Mouse (Mus musculus) frontal cortex, postnatal 10 days (tissue): ENCODE measurements around the gene Slc35e3.

Experiments
- DNase-seq, 2 experiments: peaks; one replicate each; pipeline ENCODE4 v3.0.0; 2022; ENCODE audit warnings: low spot score in 2 of 2, mixed read lengths in 1 of 2

The Slc35e3 gene

DNA sequence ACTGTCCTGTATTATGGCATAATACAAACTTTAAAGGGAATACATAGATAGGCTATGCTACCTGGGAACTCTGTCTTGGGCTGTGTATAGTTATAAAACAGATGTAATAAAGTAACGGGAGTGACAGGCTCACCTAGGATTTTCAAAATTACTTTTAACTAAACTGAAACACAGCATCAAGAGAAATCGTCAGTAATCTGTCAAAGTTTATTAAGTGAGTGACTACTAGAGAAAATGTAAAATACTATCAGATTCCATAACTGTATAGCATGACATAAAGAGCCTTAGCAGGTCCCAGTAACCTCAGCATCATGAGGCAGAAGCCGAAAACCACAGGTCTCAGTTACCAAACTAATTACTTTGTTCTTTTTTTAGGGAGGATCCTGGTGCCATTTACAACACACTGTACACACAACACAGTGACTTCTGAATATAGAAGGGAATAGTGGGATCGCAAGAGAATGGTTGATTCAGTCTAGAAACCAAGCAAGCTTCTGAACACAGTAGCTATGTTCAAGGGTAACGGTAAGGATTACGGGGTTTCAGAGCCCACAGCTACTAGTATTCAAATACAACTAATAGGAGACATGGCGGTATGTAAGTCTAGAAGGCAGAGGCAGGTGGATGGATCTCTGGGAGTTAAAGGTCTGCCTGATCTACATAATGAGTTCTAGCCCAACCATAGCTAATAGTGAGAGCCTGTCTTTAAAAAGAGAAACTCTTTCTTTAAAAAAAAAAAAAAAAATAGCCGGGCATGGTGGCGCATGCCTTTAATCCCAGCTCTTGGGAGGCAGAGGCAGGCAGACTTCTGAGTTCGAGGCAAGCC, 47.6 kb downstream of the Slc35e3 start:
- DNase-seq = no peak

DNA sequence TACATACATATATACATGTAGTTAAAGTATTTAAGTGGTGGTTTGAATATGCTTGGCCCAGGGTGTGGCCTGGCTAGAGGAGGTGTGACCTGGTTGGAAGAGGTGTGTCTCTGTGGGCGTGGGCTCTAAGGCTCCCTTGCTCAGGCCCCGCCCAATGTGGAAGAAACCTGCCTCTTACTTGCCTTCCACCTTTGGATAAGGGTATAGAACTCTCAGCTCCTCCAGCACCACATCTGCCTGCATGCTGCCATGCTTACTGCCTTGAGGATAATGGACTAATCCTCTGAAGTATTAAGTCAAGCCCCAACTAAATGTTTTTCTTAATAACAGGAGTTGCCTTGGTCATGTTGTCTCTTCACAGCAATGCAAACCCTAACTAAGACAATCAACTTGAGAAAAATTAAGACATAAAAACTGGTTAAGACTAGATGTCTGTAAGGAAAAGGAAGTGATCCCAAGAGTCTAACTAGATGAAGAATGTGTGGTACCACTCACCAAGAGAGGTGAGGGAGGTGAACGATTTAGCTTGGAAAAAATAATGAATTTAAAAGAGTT, 48.5 kb downstream of the Slc35e3 start:
- DNase-seq = no peak

- no peak for DNase-seq
These were observed 49.2 kb downstream of the Slc35e3 start for GRCm38 (mm10) chr10:117696827-117697560.

DNA sequence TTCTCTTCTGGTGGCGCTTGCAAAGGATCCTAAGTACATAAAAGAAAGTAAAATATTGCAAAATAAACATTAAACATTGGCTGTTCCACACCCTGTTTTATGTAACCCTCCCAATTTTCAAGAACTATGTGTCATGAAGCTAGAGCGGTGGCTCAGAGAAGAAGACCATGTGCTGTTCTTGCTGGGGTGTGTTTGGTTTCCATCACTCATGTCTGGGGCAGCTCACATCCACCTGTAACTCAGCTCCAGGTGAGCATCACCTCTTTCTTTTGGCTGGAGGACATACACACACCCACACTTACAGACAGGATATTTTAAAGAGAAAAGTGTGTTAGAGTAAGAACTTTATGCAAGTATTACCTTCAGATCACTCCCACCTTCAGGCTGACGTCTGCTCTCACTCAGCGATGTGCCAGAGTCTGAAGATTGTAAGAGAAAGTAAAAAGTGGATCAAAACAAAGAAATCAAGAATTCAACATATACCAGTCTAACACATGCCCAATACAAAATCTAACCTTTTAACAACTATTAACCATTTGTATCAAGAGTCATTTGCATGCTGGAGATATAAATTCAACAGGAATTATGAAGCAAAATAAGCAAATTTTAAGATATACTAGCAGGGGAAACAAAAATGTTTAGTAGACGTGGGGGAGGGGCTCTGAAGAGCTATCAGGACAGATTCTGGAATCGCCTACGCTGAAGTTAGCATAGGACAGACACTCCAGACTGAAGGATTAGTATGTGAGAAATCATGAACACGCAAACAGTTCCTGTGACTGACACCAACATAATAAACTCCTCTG, 49.9 kb downstream of the Slc35e3 start:
- DNase-seq = no peak

- no peak for DNase-seq
These were observed 50.6 kb downstream of the Slc35e3 start for GRCm38 (mm10) chr10:117695605-117696004.

GRCm38 (mm10) chr10:117695027-117695426, 51.1 kb downstream of the Slc35e3 start:
- DNase-seq = no peak

DNA sequence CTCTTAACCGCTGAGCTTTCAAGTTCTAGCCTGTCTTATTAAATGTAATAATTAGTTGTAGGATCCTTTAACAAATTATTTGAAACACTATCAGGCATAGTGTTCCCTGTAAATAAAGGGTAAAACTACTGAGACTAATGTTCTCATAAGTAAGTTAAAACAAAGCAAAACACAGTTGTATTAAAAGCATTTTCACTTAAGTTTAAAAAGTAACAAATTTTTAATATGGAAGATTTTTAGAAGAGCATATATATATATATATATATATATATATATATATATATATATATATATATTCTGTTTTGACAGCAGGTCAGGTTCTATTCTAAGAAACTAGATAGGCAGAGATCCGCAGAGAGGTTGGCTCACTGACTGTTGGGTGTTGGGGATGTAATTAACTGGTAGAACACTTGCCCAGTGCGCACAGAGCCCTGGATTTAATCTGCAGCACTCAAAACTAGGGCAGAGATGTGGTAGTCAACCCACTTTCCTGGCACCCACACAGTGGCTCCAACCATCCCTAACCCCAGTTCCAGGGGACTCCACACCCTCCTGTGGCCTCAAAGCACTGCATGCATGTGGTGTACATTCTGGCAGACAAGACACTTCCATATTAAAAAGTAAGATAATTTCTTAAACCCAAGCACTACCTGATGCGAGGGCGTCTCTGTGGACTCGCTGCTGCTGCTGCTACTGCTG, 51.8 kb downstream of the Slc35e3 start:
- no peak for DNase-seq

GRCm38 (mm10) chr10:117692953-117693352, 53.2 kb downstream of the Slc35e3 start:
- no peak for DNase-seq

GRCm38 (mm10) chr10:117692173-117692572, 54.0 kb downstream of the Slc35e3 start:
- no peak for DNase-seq

GRCm38 (mm10) chr10:117691389-117691968, 54.7 kb downstream of the Slc35e3 start:
- no peak for DNase-seq

- no peak for DNase-seq
These were observed 55.3 kb downstream of the Slc35e3 start for GRCm38 (mm10) chr10:117690770-117691296.

GRCm38 (mm10) chr10:117690101-117690352, 56.1 kb downstream of the Slc35e3 start:
- DNase-seq = no peak

DNA sequence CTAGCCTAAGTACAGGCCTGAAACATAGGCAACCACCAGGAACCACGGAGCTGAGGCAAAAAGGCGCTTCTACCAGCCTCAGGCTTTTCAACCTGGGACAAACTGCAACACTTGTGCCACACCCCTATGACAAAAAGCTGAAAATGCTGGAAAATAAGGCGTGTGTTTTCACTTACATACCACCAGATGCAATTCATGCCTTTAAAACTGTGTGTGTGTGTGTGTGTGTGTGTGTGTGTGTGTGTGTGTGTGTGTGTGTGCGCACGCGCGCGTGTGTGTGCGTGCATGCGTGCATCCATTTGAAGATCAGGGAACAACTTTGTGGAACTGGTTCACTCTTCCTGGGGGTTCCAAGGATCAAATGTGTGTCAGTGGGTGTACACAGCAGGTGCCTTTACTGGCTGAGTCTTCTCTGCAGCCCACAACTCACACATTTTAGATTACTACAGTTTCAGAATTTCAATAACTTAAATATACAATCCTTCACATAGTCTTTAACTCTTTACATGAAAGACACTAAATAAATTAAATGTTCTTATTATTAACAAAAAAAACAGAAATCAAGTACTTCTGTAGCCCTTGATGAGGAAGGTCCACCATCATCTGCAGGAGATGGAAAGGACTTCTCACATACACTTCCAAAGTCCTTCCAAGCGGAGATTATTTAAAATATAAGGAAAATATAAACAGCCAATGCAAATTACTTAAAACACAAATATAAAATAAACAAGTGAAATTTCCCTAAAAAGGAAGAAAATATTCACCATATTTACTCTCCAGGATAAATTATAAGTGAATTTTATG, 56.7 kb downstream of the Slc35e3 start:
- DNase-seq = no peak

DNA sequence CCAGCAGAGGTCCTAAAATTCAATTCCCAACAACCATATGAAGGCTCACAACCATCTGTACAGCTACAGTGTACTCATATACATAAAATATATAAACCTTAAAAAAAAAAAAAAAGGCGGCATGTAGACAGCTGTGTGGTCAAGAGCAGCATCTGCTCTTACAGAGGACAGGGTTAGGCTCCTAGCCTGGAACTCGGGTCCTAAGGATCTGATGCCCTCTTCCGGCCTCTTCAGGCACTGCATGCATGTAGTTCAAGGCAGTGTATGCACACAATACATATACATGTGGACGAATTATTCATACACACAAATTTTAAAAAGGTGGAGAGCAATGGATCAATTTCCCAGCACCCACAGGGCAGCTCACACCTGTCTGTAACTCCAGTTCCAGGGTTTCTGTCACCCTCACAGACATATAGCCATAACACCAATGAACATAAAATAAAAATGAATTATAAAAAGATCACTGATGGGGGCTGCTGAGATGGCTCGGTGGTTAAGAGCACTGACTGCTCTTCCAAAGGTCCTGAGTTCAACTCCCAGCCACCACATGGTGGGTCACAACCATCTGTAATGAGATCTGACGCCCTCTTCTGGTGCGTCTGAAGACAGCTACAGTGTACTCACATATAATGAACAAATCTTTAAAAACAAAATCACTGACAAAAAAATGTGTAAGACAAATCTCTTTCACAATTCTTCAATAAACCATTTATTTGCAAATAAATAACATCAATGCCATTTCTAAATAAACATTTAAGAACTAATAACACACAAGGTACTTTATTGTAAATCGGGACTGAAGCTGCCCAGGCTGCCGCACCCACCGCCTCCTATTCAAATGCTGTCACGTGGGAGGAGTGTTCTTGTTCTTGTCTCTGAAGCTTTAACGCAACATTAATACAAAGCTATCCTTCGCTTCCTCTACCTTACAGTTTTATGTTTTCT, 57.7 kb downstream of the Slc35e3 start:
- DNase-seq = no peak

DNA sequence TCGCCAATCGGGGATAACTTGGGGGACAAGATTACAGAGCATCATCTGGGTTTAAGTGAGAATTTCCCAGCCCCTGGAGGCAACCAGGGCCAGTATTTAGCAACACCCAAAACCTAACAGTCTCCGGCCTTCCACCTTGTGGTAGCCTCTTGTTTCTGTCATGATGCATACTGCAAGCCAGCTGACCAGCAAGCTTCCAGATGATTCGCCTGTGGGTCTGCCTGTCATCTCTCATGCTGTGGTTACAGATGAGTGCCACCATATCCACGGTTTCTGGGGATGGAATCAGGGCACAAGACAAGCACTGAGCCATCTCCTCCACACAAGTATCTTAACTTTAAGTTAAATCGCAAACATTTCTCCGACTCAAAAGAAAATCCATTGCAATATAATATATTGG, 58.6 kb downstream of the Slc35e3 start:
- DNase-seq = no peak

GRCm38 (mm10) chr10:117687018-117687417, 59.1 kb downstream of the Slc35e3 start:
- DNase-seq = no peak

DNA sequence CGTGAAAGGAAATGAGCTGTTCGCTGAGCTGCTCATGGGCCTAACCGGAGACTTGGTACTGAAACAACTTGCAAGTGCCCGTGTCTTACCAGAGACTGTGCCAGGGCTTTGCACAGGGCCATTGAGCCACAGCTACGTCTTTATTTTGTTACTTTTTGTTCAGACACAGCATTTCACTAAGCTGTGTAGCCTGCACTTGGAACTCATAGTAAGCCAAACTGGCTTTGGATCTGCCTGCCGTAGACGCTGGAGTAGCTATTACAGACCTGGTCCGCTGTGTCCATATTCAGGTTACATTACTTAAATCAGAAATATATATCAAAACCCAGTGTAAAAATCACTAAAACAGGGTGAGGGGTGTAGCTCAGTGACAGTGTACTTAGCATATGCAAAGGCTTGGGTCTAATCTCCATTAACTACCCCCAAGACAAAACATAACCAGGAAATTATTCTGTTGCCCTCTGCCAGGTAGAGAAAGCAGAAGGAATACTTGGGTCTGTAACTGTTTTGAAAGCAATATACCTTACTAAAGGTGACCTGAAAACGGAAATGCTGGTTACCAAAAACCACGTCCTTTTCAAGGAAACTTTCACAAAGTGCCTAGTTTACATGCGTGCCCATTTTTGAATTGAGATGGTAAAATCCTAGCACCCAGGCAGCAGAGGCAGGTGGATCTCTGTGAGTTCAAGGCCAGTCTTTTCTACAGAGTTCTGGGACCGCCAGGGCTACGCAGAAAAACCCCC, 60.1 kb downstream of the Slc35e3 start:
- DNase-seq = no peak

GRCm38 (mm10) chr10:117685171-117685848, 60.9 kb downstream of the Slc35e3 start:
- DNase-seq = no peak
